In genomic region chr6:119849858-119850257, GRCm38 (mm10) we compare ENCODE assay signal across 24 mouse cellular contexts. TPM values are rescaled to one million over a fixed set of nuclear protein-coding genes. Genes with fewer than 3 reads are reported as not detected.
DNase-seq lines count a peak whose midpoint lies in the region; ATAC-seq and TF ChIP-seq lines count a peak whose summit lies in the region.
"Had no signal": no experiment of that assay in that cellular context is flagged by ENCODE, and none has a peak within 500 bp of the region (broad histone marks: within the 10 kb centered on the region; RNA-seq: fewer than 3 reads in every experiment).

No protein-coding gene starts in this region.

- TF ChIP-seq EP300 in lung, postnatal 0 days (IDR thresholded peaks at IDR 0.05) = no peak

- no peak overlapping the region for H3K27ac ChIP-seq in heart, embryonic 13.5 days (replicated peaks)
- no peak overlapping the region for H3K27ac ChIP-seq in lung, postnatal 0 days (ENCODE audit: low read length)
- H3K27ac ChIP-seq: embryonic facial prominence, embryonic 13.5 days; forebrain, embryonic 12.5 days; forebrain, embryonic 15.5 days; heart, embryonic 10.5 days; hindbrain, embryonic 12.5 days had no signal

- TF ChIP-seq CTCF in lung, postnatal 0 days (IDR thresholded peaks at IDR 0.05) = no peak

- 96% methylated on average over 3 of the region's 3 CpGs for WGBS in heart, embryonic 13.5 days
- 85% methylated on average over 3 of the region's 3 CpGs for WGBS in lung, postnatal 0 days

- DNase-seq in cerebellum, adult 18-20 months = peak; percentile 31 to 47
- no peak for DNase-seq in cerebellum, adult 11-12 months
- no peak for DNase-seq in heart, adult 9 months (ENCODE audit: low spot score in 2 of 2)
- peak; percentile 65 for DNase-seq in cerebellum, adult 9-11 months
- DNase-seq in cerebellum, postnatal 14 days = peak; percentile 54 to 60
- no peak for DNase-seq in adrenal gland, adult 8-10 months
- DNase-seq in lung, postnatal 0 days (ENCODE audit: low spot score) = no peak
- DNase-seq: adrenal gland, postnatal 14 days; B cell, adult 2 months; embryo, embryonic 11 days; gastrocnemius, postnatal 25 days; heart, adult 18-20 months; kidney, adult 2 months had no signal

- no peak overlapping the region for H3K4me3 ChIP-seq in heart, embryonic 13.5 days
- H3K4me3 ChIP-seq in lung, postnatal 0 days (ENCODE audit: low read depth, low read length) = no peak overlapping the region
- H3K4me3 ChIP-seq: hindbrain, embryonic 12.5 days had no signal

- no peak for ATAC-seq in heart, embryonic 13.5 days (ENCODE audit: extremely low read depth, insufficient number of reproducible peaks, low FRiP score, low TSS enrichment)
- ATAC-seq in lung, postnatal 0 days = no peak
- ATAC-seq: forebrain, embryonic 15.5 days; intestine, postnatal 0 days; Patski had no signal

- H3K36me3 ChIP-seq in heart, embryonic 13.5 days = no peaks in the 10 kb centered on the region
- H3K36me3 ChIP-seq in lung, postnatal 0 days (ENCODE audit: insufficient read depth, low read length) = no peaks in the 10 kb centered on the region
- H3K36me3 ChIP-seq: embryonic facial prominence, embryonic 10.5 days; embryonic facial prominence, embryonic 13.5 days; forebrain, embryonic 12.5 days; forebrain, embryonic 15.5 days; heart, embryonic 10.5 days; hindbrain, embryonic 12.5 days; hindbrain, embryonic 15.5 days had no signal

- H3K9ac ChIP-seq in heart, embryonic 13.5 days = no peak overlapping the region
- H3K9ac ChIP-seq in lung, postnatal 0 days (replicated peaks; ENCODE audit: low read depth) = no peak overlapping the region
- H3K9ac ChIP-seq: embryonic facial prominence, embryonic 13.5 days had no signal

- H3K27me3 ChIP-seq in heart, embryonic 13.5 days (replicated peaks) = no peaks in the 10 kb centered on the region
- no peaks in the 10 kb centered on the region for H3K27me3 ChIP-seq in lung, postnatal 0 days (replicated peaks; ENCODE audit: insufficient read depth, low read length)
- H3K27me3 ChIP-seq: embryonic facial prominence, embryonic 13.5 days; forebrain, embryonic 12.5 days; forebrain, embryonic 15.5 days; hindbrain, embryonic 12.5 days; hindbrain, embryonic 15.5 days; Patski had no signal

- peak overlapping the region; percentile 87; the same call in 1 of the 2 replicates for H3K4me2 ChIP-seq in heart, embryonic 13.5 days
- no peak overlapping the region for H3K4me2 ChIP-seq in lung, postnatal 0 days (replicated peaks; ENCODE audit: low read depth, low read length)

- H3K4me1 ChIP-seq in heart, embryonic 13.5 days = peaks cover 32% of the 10 kb centered on the region
- no peaks in the 10 kb centered on the region; the same call in 1 of the 2 replicates for H3K4me1 ChIP-seq in lung, postnatal 0 days (ENCODE audit: insufficient read depth, low read depth, low read length)

- no peaks in the 10 kb centered on the region for H3K9me3 ChIP-seq in heart, embryonic 13.5 days
- H3K9me3 ChIP-seq in lung, postnatal 0 days (ENCODE audit: low read length) = no peaks in the 10 kb centered on the region
- H3K9me3 ChIP-seq: embryonic facial prominence, embryonic 10.5 days; embryonic facial prominence, embryonic 13.5 days; forebrain, embryonic 12.5 days; forebrain, embryonic 15.5 days; G1E; heart, embryonic 10.5 days; hindbrain, embryonic 12.5 days; hindbrain, embryonic 15.5 days had no signal

RNA-seq across cellular contexts. Expression of gene Erc1, which starts 1.9 kb away (rescaled TPM):
- 11.9 and 13.7 TPM in 2 replicates for polyA plus RNA-seq in heart, embryonic 13.5 days (2015; fragmentation: Nextera tagmentation; extraction: Ambion mirVana)
- 10 to 100 TPM; 16.4 to 29.0 (median 21.4) TPM for total RNA-seq in adrenal gland, adult 8-10 months (2022)
- polyA plus RNA-seq in lung, postnatal 0 days (2015; fragmentation: Nextera tagmentation; extraction: Ambion mirVana) = 9.9 and 12.8 TPM in 2 replicates

RNA-seq across cellular contexts. Expression of gene Rad52, which starts 52.6 kb away (rescaled TPM):
- 14.1 and 15.5 TPM in 2 replicates for polyA plus RNA-seq in heart, embryonic 13.5 days (2015; fragmentation: Nextera tagmentation; extraction: Ambion mirVana)
- 10 to 100 TPM; 15.6 to 33.5 (median 22.0) TPM for total RNA-seq in adrenal gland, adult 8-10 months (2022)
- 11.9 and 13.7 TPM in 2 replicates for polyA plus RNA-seq in lung, postnatal 0 days (2015; fragmentation: Nextera tagmentation; extraction: Ambion mirVana)

Comparison
In these comparisons a context has a peak if more than half of its experiments do, and no peak if none do; other contexts are left out.
1. DNase-seq: peak in cerebellum, adult 18-20 months (2 of 2), cerebellum, adult 9-11 months (single experiment) and cerebellum, postnatal 14 days (2 of 2); none in cerebellum, adult 11-12 months (single experiment), heart, adult 9 months (0 of 2), adrenal gland, adult 8-10 months (single experiment) and lung, postnatal 0 days (single experiment).